Mouse (Mus musculus) thymus, postnatal 0 days (tissue): ENCODE results near the gene Nprl2. TPM values are rescaled to one million over a fixed set of nuclear protein-coding genes. Genes with fewer than 3 reads are reported as not detected.

Source experiments
- DNase-seq: peaks from one replicate; pipeline ENCODE4 v3.0.0-alpha.2; 2015; ENCODE audit warnings: low spot score
- polyA plus RNA-seq: library from polyadenylated mRNA; unstranded; fragments of >200 nt; fragmentation: Nextera tagmentation; extraction: Ambion mirVana; gene quantifications from 2 replicates; pipeline ENCODE4 v1.2.1, GENCODE M21; 2015

The Nprl2 gene
- polyA plus RNA-seq, 1 experiment from 2014 or later: 47.2 TPM

- no peak for DNase-seq
Measured at GRCm38 (mm10) chr9:107534408-107535202, 7.4 kb upstream of the Nprl2 start.

- no peak for DNase-seq
Measured at GRCm38 (mm10) chr9:107538231-107538630, 3.8 kb upstream of the Nprl2 start.

GRCm38 (mm10) chr9:107538711-107539110 lies 3.3 kb upstream of the Nprl2 start:
- no peak for DNase-seq

- DNase-seq: no peak
Measured at GRCm38 (mm10) chr9:107539940-107540339, 2.1 kb upstream of the Nprl2 start.

- no peak for DNase-seq
Measured at GRCm38 (mm10) chr9:107540420-107540819, 1.6 kb upstream of the Nprl2 start.

GRCm38 (mm10) chr9:107541005-107541404 lies 1.0 kb upstream of the Nprl2 start:
- no peak for DNase-seq

GRCm38 (mm10) chr9:107542352-107542686 lies 293 bp downstream of the Nprl2 start:
- no peak for DNase-seq

GRCm38 (mm10) chr9:107542721-107543120 lies 695 bp downstream of the Nprl2 start:
- DNase-seq: no peak

GRCm38 (mm10) chr9:107543299-107543698 lies 1.3 kb downstream of the Nprl2 start:
- no peak for DNase-seq

- DNase-seq: no peak
Measured at GRCm38 (mm10) chr9:107544196-107544700, 2.2 kb downstream of the Nprl2 start.

- DNase-seq: no peak
Measured at GRCm38 (mm10) chr9:107544729-107545128, 2.7 kb downstream of the Nprl2 start.

- no peak for DNase-seq
Measured at GRCm38 (mm10) chr9:107545199-107545598, 3.2 kb downstream of the Nprl2 start.

GRCm38 (mm10) chr9:107545602-107546001 lies 3.6 kb downstream of the Nprl2 start:
- DNase-seq: peak; percentile 72

GRCm38 (mm10) chr9:107547026-107547425 lies 5.0 kb downstream of the Nprl2 start, which contains the start of gene Zmynd10:
TSS of gene Zmynd10 (plus strand) at chr9:107547298.
- DNase-seq: peak; percentile 96

- DNase-seq: no peak
Measured at GRCm38 (mm10) chr9:107547957-107548356, 5.9 kb downstream of the Nprl2 start.

GRCm38 (mm10) chr9:107548820-107549219 lies 6.8 kb downstream of the Nprl2 start:
- DNase-seq: no peak

- no peak for DNase-seq
Measured at GRCm38 (mm10) chr9:107549297-107550074, 7.5 kb downstream of the Nprl2 start.

- DNase-seq: no peak
Measured at GRCm38 (mm10) chr9:107550491-107551116, 8.6 kb downstream of the Nprl2 start.

GRCm38 (mm10) chr9:107551117-107551889 lies 9.3 kb downstream of the Nprl2 start, which contains the start of gene Rassf1:
TSS of gene Rassf1 (plus strand) at chr9:107551555.
- peak; percentile 88 for DNase-seq

- DNase-seq: no peak
Measured at GRCm38 (mm10) chr9:107551890-107552355, 9.9 kb downstream of the Nprl2 start.
